Mouse (Mus musculus): Measurements from ENCODE around the gene Col24a1.

GRCm38 (mm10) chr3:145417809-145418208 is 125.5 kb downstream of the Col24a1 start:
- TF ChIP-seq CTCF (conservative IDR thresholded peaks at IDR 0.05; ENCODE audit: low read length) = no peak
- no peak for TF ChIP-seq POU5F1 (IDR thresholded peaks at IDR 0.05; ENCODE audit: borderline replicate concordance, low read length)
